Mouse (Mus musculus) hematopoietic stem cell, adult 5-6 weeks (primary cell): ENCODE results near the gene Ncan. TPM values are rescaled to one million over a fixed set of nuclear protein-coding genes. Genes with fewer than 3 reads are reported as not detected.
A peak's percentile ranks its signal among the peaks of the same experiment; 100 is the strongest.

Experiments used
- ATAC-seq, 2 experiments: fragments of 125-278 bp in 1 of 2; replicated peaks in 1 of 2; 2 replicates each; pipeline ENCODE4 v1.8.0; 2016 to 2017; ENCODE audit warnings: inconsistent platforms in 2 of 2, mild to moderate bottlenecking in 2 of 2, moderate number of reproducible peaks in 2 of 2, low read depth in 1 of 2, moderate TSS enrichment in 1 of 2; ENCODE audit not compliant: low FRiP score in 2 of 2, poor library complexity in 2 of 2, severe bottlenecking in 2 of 2, insufficient read depth in 1 of 2, low TSS enrichment in 1 of 2
- total RNA-seq: library from RNA; stranded (forward); fragments of 172-1452, 232-1000 nt; gene quantifications from 2 replicates; pipeline ENCODE4 v1.2.3, GENCODE M21; 2017

Ncan gene
- total RNA-seq = not detected in 2 replicates

DNA sequence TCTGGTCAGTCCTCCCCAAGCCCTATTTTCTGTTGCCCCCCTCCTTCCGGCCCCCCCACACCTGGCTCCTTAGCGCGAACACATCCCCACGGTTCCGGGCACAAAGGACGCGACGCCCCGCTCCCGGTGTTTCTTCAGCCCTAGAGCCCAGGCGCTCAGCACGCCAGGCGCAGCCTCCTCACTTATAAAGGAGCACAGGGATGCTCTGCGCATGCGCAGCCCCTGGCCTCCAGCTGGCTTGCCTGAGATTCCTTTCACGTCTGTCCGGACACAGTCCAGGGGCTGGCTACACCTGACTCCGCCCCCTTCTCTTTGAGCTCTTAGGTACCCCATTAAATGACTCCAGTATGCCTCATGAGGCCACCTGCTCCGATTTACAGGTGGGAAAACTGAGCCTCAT is at the start of gene Ncan:
Gene Ncan (minus strand): TSS at position 207 of the 400 bp plus-strand sequence.
- ATAC-seq = no peak

DNA sequence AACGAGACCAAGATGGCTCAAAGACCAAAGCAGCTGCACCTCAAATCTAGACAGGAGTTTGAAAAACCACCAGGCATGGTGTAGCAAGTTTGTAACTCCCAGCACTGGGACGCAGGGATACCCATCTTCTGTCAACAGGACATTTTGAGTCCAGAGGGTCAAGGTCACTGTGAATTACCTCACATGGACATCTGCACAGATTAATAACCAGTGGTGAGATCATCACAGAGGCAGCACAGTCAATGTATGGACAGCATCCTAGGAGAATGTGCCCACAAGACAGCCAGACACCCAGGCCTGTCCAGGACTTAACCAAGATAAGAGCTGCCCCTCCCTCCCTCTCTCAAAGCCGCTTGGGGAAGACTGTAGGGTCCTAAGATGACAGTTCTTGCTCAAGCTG is 49.4 kb upstream of the Ncan start:
- ATAC-seq = no peak

DNA sequence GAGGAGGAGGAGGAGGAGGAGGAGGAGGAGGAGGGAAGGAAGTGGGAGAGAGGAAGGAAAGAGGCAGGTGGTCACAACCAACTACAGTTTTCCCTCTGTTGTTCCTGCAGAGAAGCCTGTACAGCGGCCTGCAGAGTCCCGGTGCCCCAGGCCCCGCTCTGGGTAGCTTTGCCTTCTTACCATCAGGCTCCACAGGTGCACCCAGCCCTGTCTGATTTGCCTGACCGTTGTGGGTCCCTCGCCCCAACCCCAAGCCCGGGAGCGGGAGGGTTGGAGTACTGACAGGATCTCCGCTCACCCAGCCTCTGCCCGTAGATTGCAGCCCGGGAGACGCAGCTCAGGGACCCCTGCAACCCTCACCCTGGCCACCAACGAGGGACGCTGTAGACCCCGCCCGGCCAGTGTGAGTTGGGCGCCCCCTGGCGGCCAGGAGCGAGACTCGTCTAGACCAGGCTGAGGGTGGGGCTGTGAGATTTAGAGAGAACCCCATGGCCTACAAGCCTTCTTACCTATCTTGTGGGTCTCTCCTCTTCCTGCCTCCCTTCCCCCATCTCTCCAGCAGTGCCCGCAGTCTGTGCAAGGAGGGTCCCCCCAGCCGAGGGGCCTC is 45.9 kb upstream of the Ncan start:
- ATAC-seq = peak; percentile 76 to 83

DNA sequence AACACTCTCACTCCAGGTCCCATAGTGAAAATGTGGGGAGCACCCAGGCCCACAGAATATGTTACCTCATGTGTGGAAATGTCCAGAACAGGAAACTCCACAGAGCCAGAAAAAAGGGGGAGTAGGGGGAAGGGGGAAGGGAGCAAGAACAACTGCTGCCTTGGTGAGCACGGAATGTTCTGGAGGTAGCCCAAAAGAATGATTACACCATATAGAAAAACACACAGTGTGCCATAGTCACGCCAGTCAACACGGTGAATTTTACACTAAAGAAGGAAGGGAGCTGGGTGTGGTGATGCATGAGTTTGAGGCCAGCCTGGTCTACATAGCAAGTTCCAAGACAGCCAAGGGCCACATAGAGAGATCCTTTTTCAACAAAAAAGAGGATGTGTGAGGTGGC is 42.6 kb upstream of the Ncan start:
- ATAC-seq = no peak

DNA sequence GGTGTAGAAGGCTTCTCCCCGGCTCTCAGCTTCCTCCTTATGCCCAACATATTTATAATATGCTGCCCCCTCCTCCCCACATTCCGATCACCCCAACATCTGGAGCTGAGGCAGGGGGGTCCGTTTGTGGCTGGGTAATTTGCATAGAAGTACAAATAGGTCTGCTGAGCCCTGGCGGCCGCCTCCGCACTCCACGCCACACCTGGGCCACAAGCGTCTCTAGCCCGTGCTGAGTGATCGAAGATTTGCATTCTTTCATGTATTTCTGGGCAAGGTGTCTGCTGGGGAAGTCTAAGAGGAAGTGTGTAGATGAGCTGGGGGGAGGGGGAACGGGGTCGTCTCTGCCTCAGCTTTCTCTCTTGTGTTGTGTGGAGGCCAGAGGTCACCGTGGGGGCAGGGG is 39.3 kb upstream of the Ncan start:
- ATAC-seq = no peak

DNA sequence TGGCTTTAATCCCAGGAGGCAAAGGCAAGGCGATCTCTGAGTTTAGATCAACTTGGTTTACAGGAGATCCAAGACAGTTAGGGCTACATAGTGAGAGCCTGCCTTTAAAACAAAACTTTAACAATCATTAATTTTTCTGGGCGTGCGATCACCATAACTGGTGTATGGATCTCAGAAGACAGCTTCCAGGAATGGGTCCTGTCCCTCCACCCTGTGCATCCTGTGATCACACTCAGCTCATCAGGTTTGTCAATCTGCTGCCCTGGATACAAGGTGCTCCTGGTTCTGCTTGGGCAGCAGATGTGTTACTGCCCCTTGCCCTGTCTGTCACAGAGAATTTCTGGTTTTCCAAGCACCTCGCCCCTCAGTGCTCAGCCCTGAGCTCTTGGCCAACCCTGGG is 38.5 kb upstream of the Ncan start:
- no peak for ATAC-seq

DNA sequence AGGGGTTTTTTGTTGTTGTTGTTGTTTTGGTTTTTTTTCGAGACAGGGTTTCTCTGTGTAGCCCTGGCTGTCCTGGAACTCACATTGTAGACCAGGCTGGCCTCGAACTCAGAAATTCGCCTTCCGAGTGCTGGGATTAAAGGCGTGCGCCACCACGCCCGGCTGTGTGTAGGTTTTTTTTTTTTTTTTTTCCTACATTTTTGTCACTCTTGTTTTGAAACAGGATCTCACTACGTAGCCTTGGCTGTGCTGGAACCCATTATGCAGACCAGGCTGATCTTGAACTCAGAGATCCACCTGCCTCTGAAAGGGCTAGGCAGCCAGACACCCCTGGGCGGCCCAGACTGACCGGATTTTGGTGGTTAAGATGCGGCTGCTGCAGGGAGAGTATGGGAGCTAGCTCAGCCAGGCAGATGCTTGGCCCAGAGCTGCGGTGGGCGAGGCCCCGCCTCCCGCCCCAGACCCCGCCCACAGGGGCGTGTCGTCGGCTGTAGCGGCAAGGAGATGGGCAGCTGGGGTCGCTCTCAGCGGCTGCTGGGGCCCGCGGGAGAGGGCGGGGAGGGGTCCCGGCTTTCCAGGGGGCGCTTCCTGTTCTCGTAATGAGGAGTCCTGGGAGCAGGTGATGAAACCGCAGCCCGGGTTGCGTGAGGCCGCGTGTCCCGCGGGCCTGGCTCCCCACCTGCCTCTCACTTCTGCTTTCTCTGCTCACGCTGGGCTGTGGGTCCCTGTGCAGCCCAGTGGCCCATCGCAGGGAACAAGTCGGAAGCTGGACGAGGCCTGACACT is 37.6 kb upstream of the Ncan start:
- peak; percentile 86 to 91 for ATAC-seq

DNA sequence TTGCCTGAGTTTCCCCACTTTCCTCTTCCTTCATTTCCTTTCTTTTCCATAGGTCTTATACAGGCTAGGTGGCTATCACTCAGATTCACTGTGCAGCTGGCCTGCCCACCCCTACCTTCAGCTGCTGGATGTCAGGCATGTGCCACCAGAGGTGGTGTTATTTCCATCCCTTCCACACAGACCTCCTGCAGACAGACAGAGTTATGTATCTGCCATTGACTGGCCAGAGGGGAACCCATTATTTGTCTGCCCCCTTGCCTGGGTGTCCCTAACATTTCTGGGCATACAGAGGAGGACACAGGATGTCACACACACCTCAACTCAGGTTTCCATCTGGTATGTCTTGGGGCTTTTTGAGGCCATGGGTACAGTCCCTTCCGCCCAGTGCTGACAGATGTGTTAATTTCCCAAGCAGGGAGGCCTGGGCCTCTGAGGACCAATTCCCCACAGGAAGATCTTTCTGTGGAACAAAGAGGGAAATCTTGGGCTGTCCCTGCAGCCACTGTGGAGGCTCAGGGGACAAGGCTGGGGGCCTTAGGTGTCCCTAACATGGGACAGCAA is 36.6 kb upstream of the Ncan start:
- ATAC-seq = no peak

DNA sequence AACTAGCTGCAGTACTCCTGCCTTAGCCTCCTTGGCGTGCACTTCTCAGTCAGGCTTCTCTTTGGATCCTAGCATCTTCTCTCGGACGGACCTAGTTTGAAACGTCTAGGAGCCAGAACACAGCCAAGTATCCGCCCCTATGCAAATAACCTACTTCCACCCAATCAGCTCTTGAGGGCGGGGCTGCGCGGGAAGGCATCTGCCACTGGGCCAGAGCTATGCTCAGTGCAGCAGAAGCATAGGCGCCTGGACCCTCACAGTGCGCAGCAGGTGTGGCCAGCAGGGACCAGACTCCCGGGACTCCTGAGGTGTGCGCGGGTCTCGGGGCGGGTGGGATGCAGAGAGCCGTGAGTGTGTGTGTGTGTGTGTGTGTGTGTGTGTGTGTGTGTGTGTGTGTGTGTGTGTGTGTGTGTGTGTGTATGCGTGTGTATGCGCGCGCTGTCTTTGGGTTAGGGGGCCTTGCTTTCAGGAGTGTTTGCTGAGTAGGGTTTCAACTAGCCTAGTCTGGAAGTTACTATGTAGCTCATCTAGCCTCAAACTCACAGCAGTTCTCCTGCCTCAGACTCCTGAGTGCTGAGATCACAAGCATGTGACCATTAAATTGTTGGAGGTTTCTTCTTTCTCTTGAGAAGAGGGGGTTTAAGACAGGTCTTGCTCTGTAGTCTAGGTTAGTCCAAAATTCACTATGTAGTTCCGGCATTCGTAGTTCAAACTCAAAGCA is 32.0 kb upstream of the Ncan start:
- peak; percentile 97 for ATAC-seq

DNA sequence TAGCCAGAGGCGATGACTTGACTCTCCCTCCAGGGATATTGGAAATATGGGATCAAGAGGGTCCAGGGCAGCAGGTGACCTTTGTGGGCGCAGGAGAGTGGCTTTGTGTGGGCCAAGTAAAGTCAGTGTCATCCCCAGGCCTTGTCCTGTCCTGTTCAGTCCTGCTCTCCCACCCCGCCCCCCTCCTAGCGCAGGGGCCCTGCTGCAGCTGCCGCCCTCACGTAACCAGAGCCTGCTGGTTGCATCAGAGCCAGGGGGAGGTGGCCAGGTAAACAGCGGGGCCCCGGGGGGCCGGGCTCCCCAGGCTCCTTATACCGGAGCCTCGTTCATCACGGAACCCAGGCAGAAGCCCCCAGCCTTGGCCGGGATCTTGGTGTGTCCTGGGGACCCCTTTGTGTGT is 29.5 kb upstream of the Ncan start:
- no peak for ATAC-seq

DNA sequence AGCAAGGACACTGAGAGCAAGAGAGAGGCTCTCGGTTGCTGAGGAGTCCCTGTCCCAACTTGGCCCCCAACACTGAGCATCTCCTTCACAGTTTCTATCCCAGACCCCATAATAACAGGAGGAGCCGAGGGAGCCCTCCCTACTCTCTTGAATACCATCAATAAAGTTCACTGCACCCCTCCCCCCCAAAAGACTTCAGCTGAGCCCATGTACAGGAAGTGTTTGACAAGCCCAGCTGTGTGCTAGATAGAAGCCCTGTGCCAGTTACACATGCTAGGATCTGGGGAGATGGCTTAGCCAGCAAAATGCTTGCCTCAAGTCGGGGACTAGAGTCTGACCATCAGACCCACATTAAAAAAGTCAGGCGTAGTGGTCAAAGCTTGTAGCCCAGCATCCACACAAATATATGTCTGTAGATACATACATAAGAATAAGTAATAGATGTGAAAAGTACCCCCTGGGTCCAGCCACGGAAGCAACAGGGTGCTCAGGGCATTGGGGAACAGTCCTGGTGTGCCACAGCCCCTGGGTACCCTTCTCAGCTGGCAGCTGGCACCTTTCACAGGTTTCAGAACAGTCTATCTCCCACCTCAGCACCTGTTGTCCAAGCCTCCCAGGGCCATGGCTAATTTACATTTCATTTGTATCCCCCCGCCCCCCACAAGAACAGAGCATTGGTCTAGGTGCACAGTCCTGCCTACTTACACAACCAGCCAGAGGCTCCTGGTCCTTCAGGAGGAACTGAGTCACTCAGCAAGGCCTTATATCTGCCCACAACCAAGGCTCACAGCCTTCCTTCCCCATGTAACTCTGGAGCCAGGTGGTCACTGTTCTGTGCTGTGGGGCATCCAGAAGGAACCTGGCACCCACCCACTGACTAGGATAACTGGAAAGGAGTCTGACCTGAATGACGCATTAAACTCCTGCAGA is 27.3 kb upstream of the Ncan start:
- ATAC-seq = peak in 1 of 2 experiments; percentile 25; a peak in 1 of 4 replicates

DNA sequence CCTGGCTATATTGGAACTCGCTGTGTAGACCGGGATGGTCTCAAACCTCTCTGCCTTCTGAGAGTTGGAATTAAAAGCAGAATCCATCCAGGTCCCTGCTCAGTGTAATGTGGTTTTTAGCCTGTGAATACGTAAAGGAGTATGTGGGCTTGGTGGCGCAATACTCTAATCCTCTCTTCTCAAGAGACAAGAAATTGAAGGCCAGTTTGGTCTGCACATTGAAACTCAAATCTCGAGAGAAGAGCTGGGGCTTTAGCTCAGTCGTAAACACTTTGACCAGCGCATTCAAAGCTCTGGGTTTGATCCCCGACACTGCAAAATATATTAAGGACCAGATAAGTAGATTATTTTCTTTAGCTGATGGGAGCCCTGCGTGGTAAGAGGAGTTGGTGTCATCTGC is 19.3 kb upstream of the Ncan start:
- no peak; a peak in 1 of 4 replicates for ATAC-seq

DNA sequence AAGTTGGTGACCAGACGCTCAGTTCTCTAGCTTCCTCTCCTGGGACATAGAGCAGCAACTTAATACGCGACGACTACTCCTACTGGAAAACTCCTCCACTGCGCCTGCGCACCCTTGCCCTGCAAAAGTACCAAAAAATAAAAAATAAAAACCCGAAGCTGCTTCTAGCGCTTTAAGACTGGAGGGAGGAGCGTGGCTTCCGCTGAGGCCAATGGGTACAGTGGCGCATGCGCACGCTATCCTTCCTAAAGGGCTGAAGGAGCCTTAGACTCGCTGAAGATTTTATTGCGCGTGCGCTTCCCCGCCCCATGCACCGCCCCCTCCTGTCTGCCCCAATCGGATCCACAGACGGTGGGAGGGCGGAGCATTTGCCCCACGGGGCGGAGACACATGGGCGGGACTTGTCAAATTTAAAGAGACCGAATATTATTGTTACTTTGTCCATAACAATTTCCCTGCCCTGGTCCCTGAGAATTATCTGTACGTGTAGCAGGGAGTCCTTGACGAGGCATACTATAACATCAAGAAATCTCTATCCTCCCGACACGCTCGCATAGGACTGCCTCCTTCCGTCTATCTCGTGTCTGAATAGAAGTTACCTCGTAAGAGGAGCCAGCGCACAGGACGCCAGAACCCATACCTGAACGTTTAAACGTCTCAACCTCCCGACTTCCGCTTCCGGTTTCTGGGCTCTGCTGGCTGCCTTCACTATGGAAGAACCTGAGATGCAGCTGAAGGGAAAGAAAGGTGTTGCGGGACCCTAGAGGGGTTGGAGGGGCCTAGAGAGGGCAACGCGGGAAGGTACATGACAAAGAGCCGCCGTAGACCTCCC is 18.6 kb upstream of the Ncan start, which contains the start of the genes Rfxank, Borcs8 and Mef2b:
Gene Rfxank (minus strand): TSS at position 129 of the 832 bp plus-strand sequence.
Gene Borcs8 (plus strand): TSS at position 474 of the 832 bp plus-strand sequence.
Gene Mef2b (plus strand): TSS at position 686 of the 832 bp plus-strand sequence.
- peak; percentile 97 to 98 for ATAC-seq

DNA sequence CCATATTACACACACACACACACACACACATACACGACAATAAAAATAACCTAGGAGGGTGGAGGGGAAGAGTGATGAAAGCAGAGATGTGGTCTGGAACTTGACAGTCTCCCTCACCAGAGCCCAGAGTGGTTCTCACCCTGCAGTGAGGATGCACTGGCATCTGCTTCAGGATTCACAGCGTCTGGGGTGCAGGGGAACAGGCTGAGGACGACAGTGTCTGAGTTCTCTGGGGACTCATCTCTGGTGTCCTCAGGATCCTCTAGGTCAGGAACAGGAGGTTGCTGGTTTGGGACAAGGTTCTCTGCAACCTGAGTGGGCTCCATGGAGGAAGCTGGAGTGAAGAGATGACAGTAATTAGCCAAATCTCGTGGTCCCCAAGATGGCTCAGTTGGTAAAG is 17.2 kb upstream of the Ncan start:
- no peak for ATAC-seq

DNA sequence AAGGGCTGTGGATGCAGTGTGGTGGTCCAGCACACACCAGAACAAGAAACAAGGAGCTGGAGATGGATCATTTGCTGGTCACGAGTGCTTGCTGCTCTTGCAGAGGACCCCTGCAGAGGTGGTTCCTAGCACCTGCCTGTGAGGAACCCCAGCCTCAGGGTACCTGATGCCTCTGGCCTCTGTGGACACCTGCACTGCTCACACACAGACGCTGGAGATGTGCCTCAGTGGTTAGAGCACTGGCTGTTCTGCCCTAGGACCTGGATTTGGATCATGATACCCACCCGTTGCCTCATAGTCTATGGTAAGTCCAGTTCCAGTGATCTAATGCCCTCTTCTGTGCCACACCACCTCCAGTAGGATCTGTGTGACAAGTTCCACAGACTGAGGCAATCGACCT is 15.9 kb upstream of the Ncan start:
- ATAC-seq = no peak

DNA sequence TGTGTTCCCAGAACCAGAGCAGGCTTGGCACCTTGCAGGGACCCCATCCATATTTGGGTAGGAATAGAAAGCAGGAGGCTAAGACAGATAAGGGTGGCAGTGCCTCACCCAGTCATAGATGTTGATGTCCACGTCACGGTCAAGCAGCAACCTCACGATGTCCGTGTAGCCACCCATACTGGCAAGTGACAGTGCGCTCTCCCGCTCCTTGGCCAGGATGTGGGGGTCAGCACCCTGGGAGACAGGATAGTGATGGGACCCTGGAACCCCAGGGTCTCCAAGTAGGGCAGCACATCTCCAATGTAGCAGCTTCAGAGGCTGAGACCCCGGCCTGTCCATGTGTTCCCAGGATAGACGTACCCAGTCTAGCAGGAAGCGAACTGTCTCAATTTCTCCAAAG is 14.3 kb upstream of the Ncan start:
- ATAC-seq = no peak
